Mouse (Mus musculus) bone marrow macrophage, adult 2 months (primary cell): ENCODE measurements around the gene Rbp4.

Experiments
- CTCF ChIP-seq: IDR thresholded peaks from 2 replicates; pipeline ENCODE4 v1.5.1; 2012; ENCODE audit warnings: low read depth, mild to moderate bottlenecking, low read length, moderate library complexity
- POLR2A ChIP-seq: IDR thresholded peaks from 2 replicates; pipeline ENCODE4 v1.6.1; 2012; ENCODE audit warnings: mild to moderate bottlenecking, low read depth, low read length, borderline replicate concordance

GRCm38 (mm10) chr19:38075051-38075450 is 50.0 kb downstream of the Rbp4 start:
- TF ChIP-seq CTCF: no peak
- no peak for TF ChIP-seq POLR2A
